Mouse (Mus musculus) ZHBTc4 (cell line): ENCODE results near the gene Nol7.

Experiments
- DNase-seq: peaks from one replicate; pipeline ENCODE4 v3.0.0-alpha.2; 2011; ENCODE audit warnings: low read depth, low spot score

Nol7 gene

DNA sequence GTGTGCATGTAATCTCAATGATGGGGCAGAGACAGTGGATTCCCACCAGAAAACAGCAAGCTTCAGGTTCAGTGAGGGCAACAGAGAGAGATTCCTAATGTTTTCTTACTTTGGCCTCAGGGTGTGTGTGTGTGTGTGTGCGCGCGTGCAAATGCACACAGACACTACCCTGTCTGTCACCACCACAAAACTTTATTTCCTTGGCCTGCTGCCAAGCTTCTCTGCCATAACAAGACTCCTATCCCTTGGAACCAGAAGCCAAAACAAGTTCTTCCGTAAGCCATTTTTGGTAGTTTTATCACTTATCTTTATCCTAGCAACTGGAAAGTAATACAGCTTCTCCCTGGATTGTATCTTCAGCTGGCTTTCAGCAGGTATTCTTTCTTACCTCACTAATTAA lies 30.2 kb downstream of the Nol7 start:
- DNase-seq: no peak

DNA sequence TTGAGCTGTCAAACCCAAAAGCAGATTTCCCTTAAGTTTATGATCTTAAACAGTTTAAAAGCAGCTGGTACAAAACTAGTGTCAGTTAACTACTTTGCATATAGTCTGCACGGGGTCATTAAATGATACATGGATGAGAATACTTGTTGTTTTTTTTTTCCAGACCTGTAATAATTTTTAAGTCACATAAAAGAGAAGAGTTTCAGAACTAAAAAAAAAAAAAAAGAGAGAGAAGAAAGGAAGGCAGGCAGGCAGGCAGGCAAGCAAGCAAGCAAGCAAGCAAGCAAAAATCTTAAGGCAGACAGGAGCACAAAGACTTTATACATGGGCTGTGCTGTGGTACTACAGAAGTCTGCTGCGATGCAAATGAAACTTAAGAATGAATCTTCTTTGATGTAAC lies 35.2 kb downstream of the Nol7 start:
- no peak for DNase-seq

DNA sequence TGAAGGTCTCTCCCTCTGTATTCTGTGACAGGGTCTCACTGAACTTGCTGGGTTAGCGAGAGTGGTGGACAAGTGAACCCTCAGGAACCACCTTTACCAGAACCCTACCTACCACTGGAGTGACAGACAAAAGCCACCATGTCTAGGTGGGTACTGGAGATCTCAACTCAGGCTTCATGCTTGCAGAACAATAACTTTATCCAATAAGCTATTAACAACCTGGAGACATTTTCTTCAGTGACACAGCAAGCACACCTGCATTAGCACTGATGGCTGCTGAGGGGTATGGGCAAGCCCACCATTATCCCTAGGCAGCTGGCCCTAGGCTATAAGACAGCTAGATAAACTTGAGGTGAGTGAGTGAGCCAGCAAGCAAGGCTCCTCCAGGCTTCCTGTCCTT lies 42.2 kb downstream of the Nol7 start:
- no peak for DNase-seq

DNA sequence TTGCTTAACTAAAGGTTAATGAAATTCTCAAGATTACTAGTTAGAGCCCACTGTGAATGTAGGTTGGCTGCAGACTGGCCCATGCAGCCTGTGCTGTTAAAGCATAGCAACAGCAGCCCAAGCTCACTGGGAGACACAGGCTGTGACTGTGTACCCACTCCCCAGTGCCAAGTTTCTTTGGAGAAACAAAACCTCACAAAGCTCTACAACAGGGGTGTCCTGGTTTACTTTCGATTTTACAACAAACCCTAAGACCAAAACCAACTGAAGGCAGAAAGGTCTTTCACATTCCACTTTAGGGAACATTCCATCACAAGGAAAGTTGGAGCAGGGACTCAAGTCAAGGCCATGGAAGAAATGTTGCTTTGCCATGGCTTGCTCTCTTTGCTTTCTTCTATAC lies 44.4 kb downstream of the Nol7 start:
- DNase-seq: no peak

DNA sequence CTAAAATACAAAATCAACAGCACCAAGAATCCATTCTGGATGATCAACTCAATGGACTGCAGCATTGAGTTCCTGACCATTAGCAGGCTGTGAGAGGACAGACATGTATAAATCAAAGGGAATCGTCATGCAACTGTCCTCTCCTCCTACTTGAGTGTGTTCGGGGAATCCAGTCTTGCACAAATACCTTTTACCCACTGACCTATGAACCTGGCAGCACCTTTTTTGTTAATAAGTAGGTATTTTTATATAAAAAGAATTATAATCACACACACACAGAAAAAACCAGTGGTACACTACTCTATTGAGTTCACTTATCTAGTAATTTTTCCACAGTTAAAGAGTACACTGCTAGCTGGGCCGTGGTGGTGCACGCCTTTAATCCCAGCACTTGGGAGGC lies 45.5 kb downstream of the Nol7 start:
- no peak for DNase-seq

DNA sequence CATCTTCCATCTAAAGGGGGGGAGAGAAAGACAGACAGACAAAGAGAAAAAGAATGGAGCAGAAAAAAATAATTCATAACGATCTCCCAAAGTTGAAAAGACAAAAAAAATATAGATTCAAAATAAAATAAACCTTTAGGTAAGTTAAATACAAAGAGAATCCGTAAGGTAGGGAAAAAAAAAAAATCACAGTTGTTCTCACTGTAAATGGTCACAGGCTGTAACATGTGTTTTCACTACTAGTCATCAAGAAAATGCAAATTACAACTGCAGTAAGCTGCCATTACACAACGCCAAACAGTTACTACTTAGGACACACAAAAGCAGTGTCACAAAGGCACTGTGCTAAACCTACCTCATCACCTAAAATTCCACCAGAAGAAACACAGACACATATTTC lies 46.5 kb downstream of the Nol7 start:
- no peak for DNase-seq

DNA sequence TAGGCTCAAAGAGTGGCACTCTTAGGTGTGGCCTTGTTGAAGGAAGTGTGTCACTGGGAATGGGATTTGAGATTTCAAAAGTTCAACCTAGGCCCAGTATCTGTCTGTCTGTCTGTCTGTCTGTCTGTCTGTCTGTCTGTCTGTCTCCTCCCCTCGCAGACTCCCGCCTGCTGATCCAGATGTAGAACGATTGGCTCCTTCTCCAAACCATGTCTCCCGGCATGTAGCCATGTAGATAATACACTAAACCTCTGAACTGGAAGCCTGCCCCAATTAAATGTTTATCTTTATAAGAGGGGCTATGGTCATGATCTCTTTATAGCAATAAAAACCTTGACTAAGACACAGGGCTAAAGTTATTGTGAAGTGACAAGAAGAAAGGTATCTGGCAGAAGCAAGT lies 47.6 kb downstream of the Nol7 start:
- DNase-seq: no peak

DNA sequence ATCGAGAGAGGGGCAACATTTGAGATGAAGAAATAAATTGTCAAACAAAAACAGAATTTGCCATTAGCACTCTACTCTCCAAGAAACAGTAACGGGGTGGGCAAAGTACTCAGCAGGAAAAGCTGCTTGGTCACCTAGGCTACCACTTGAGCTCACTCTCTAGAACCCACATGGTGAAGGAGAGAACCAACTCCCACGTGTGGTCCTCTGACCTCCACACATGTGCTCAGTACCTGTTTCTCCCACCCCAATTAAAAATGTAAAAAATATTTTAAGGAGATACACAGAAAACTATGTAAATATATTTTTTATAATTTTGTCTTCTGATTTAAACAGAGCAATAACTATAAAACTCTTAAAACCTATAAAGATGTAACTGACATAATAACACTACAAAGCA lies 49.5 kb downstream of the Nol7 start:
- no peak for DNase-seq

DNA sequence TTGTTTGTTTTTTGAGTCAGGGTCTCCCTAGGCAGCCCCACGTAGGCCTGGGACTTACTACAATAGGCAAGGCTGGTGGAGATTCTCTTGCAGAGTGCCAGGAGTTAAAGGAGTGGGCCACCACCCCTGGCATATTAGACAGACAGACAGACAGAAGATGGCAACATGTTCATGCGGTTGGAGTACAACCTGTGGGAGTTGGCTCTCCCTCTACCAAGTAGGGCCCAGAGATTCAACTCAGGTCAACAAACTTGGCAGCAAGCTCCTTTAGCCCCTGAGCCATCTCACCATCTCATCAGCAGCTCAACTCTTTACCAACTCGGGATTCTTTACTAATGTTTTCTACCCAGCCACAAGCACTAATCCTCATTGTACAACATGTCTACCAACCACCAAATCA lies 52.5 kb downstream of the Nol7 start:
- DNase-seq: no peak

DNA sequence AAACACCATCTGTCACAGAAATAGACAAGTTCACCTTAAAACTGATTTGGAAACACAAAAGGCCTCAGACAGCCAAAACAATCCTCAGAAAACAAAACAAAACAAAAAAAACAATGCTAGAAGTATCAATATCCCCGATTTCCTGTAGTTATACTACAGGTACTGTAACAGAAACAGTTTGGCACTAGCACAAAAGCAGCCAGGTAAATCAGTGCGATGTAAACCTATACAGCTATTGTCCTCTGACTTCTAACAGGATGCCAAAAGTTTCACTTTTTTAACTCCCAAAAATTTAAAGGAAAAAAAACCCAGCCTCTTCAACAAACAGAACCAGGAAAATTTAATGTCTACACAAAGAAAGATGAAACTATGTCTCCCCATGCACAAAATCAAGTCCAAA lies 54.0 kb downstream of the Nol7 start:
- no peak for DNase-seq

DNA sequence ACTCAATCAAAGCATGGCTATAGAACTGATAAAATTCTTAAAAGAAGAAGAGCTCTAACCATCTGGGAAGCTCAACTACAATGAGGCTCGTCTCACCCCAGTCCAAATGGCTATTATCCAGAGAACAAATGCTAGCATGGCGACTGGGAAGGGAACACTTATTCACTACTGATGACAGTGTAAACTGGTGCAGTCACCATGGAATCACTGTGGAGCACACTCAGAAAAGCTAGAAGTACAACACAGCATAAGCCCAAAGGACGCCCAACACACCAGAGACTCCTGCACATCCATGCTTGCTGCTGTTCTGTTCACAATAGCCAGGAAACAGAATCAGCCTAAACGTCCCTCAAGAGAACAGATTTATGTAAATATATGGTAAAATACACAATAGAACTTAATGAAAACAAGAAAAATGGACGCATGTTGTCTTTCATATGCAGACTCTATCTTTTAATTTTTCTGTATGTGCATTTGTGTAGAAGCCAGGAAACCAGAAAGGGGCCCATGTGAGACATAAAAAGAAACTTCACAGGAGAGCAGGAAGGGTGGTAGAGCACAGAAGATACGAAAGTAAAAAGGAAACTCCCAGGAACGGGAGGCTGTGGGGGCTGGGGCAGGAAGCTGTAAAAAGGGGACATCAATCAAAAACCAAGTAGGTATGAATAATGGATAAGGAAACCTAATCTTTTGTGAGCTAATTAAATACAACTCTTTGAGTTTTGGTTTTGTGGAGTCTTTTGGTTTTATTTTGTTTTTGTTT lies 54.8 kb downstream of the Nol7 start:
- no peak for DNase-seq

DNA sequence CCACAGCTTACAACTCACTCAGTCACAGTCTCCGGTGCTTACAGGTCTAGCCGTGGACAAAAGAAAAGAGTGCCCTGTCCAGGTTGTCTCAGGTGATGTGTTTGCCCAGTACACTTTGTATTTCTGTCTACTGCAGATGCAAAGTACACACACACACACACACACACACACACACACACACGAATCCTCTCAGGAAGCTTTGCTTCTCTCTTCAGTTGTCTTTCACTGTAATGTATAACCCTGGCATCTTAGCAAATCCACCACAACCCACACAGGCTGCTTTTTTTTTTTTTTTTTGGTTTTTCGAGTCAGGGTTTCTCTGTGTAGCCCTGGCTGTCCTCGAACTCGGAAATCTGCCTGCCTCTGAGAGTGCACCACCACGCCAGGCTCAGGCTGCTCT lies 56.2 kb downstream of the Nol7 start:
- DNase-seq: no peak
